Mouse (Mus musculus): Measurements from ENCODE around the gene Hmgcs1.

Gene Hmgcs1

DNA sequence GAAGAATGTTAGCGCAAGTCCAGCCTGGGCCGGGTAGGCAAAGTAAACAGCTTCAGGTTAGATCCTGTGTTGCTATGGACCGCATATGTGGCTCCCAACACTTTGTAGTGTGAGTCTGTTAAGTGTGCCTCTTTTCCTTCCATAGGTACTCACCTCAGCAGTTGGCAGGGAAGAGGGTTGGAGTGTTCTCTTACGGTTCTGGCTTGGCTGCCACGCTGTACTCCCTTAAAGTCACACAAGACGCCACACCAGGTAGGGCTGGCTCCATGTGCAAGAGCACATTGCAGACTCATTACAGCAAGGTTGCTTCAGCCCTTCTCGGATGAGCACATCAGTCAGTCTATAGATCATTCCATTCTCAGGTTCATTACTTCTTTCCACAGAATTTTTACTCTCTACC, 14.1 kb downstream of the Hmgcs1 start:
- in situ Hi-C loops (cut with MboI, MseI): loop anchor here in 1 of 2 experiments (25.0 kb wide), 1 partner anchor 217 kb away; the partner anchor contains the start of genes 3110070M22Rik and Tmem267

DNA sequence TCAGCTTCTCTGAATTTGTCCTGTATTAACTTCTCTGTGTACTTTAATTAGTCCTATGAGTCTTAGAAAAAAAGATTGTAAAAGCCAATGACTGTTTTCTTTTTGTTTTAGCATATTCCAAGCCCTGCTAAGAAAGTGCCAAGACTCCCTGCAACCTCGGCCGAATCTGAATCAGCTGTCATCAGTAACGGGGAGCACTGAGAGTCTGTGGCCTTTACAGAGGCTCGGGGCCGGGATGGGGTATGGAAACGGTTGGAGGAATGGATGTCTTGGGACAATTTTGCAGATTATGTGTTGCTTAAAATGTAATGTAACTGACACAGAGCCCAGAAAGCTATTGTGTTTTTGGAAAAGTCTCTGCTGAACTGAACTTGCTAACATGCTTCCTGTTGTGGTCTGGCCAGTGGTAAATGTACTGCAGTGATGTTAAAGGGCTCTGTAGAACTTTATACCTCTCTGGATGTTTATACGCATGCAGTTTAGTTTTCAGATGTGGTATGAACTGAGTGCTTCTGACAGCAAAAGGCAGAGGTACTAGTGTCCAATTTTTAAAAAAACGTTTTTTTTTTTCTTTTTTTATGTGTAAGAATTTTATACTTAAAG, 16.2 kb downstream of the Hmgcs1 start:
- in situ Hi-C loops (cut with MboI, MseI): loop anchor here (5.0 to 25.0 kb wide), 2 partner anchors 66 to 219 kb away; partner anchors contain the start of genes 3110070M22Rik (in 1 of the 2) and Tmem267 (in 1 of the 2)

DNA sequence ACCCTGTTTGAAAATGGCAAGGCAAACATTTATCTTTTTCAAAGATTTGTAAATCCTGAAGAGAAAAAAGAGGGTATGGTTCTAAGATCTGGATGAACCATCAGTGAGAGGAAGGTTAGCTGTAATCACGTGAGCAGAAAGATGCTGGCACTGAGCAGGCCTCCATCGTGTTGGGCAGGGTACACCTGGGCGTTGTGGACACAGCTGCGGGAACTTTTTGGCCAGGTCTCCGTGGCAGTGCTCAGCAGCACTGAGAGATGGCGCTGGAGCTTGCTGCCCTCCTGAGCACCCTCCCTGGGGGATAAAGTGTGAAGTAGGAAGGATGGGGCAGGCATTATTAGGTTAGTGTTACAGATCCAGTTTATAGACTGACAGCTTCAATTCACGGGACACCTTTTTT, 16.8 kb downstream of the Hmgcs1 start:
- in situ Hi-C loops (cut with MboI, MseI): loop anchor here (5.0 to 25.0 kb wide), 2 partner anchors 65 to 220 kb away; partner anchors contain the start of genes 3110070M22Rik (in 1 of the 2) and Tmem267 (in 1 of the 2)

DNA sequence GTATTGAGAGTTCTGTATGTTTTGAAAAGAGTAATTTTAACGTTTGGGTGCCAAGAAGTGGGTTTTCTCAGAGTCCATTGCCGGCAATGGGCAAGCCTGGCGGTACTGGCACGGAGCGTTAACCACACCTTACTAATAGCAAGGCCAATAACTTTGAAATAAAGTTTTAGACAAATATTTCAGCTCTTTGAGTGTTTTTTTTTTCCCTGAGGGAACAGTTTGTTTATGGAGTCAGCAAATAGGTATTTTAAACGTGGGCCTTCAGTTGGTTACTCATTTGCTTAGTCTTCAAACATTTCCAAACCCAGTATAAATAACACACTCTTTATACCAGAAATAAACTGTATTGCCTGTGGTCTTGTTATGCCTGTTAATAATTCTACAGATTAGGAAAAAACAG, 17.7 kb downstream of the Hmgcs1 start:
- in situ Hi-C loops (cut with MboI, MseI): loop anchor here (5.0 to 25.0 kb wide), 2 partner anchors 64 to 221 kb away; partner anchors contain the start of genes 3110070M22Rik (in 1 of the 2) and Tmem267 (in 1 of the 2)

DNA sequence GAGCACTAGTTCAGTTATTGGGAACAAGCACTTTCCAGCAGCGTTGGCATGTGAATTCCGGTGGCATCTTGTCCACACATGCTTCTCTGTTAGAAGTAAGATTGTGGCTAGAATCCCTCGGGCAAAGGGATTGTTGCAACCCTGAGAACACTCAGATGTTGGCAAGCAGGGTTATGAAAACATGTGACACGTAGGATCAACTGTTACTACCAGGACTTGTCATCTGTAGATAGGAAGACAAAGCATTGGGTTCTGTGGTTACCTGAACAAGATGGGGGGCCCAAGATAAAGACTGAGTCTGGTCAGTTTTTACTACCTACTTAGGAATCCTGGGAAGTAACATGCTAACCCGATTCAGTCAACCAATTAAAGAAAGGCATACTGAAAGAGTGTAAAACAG, 18.8 kb downstream of the Hmgcs1 start:
- in situ Hi-C loops (cut with MboI, MseI): loop anchor here (5.0 to 25.0 kb wide), 2 partner anchors 63 to 222 kb away; partner anchors contain the start of genes 3110070M22Rik (in 1 of the 2) and Tmem267 (in 1 of the 2)

DNA sequence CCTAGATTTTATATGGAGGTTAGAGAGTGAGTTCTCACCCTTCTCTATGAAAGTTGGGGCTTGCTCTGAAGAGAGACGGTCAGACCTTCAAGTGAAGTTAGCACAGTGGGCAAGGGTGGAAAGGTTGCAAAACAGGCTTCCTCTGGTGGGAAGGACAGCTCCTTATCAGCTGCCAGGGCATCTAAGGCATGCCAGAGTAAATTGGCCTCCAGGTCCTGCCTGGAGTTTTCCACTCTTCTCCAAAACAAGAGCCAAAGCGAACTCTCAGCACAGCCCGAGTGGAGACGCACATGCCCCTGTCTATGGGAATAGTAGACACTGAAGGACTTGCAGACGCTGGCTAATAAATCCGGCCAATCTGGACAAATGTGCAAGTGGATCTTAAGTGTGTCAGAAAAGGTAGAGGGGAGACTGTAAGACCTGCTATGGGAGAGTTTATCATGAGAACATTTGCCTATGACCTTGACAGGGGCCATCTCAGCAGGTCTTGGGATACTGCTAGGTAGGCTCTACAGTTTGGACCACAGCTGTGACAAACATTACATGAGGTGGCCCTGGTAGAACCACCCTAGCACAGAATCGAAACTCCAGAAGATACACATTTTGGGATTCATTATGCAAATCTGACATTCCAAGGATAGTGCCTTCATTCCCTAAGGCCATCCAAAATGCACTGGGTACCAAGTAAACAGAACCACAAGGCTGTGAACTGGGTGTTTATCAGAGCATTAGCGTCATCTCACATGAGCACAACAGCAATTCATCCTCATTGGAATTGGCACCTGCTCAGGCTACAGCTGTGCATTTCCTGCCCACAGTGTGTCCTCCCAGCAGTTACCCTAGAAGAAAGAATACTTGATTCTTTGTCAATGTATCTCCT, 19.4 kb downstream of the Hmgcs1 start:
- in situ Hi-C loops (cut with MboI, MseI): loop anchor here (5.0 to 25.0 kb wide), 3 partner anchors 32 to 222 kb away; partner anchors contain the start of genes 3110070M22Rik (in 1 of the 2) and Tmem267 (in 1 of the 2)

DNA sequence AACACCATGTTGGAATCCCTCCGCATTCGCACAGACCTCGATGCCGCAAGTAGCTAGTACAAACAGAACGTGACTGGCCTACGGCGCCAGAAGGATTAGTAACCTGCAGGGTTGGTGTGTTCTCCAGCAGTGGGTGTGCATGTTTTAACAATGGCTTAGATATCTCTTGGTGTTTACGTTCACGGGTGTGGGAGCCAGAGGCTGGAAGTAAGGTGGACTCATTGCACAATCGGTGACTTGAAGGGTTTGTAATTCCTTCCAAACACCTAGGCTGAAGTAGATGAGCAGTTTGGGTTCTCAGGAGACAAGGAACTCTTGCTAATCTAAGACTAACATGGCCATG, 20.1 kb downstream of the Hmgcs1 start:
- in situ Hi-C loops (cut with MboI, MseI): loop anchor here (5.0 to 25.0 kb wide), 2 partner anchors 33 to 223 kb away; partner anchors contain the start of genes 3110070M22Rik (in 1 of the 2) and Tmem267 (in 1 of the 2)

DNA sequence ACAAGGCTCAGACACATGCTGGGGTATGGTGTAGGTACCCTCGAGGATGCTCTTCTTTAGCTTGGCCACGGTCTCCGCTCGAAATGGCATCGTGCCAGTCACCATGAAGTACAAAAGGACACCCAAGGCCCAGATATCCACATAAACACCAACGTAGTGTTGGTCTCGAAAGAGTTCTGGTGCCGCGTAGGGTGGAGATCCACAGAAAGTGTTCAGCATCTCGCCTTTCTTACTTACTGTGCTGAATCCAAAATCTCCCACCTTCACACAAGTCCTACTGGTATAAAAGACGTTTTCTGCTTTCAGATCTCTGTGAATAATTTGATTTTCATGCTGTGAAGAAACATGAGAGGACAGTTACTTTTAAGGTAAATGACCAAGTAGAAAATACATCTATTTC, 22.3 kb downstream of the Hmgcs1 start:
- in situ Hi-C loops (cut with MboI, MseI): loop anchor here (5.0 to 25.0 kb wide), 2 partner anchors 35 to 225 kb away; partner anchors contain the start of genes 3110070M22Rik (in 1 of the 2) and Tmem267 (in 1 of the 2)

DNA sequence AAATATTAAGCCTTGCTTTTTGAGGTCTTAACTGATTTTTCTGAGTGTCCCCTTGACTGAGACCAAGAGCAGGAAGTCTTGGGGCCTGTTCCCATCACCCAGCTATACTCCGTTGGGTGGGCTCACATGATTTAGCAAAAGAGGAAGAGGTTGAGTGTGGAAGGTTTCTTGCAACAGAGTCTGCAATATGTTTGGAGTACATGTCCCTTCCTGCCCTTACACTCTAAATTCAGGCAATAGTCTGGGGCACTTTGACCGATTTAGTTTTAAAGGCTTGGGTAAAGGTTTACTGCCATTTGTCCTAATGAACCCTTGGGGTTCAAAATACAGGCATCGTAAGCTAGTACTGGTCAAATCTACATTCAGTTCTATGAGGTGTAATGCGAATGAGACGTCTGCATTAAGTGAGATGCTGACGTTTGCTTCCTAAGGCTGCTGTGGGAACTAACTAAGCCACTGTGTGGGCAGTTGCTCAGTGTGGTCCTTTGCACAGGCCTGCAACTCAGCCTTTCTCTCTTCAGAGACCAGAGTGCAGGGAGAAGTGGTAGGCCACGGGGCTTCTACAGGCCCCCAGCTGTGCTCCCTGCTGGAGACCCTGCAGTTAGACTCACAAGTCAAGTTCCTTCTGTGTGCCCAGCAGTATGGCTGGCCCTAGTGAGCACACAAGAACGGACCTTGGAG, 23.1 kb downstream of the Hmgcs1 start:
- in situ Hi-C loops (cut with MboI, MseI): loop anchor here (5.0 to 25.0 kb wide), 2 partner anchors 36 to 226 kb away; partner anchors contain the start of genes 3110070M22Rik (in 1 of the 2) and Tmem267 (in 1 of the 2)

DNA sequence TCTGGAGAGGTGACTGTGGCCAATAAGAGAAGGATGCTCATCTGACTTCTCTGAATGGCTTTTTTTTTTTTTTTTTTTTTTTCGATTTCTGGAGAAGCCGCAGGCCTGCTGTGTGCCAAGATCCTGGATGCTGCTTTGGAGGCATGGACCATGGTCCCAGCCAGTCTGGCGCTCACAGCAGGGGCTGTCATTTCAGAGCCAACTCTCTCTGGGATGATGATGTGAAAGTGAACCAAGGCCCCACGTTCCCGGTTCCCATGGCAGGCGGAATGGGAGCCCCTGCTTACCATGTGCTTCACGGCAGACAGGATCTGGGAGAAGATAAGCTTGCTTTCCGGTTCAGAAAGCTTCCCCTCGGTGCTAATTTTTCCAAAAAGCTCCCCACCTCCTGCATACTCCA, 23.6 kb downstream of the Hmgcs1 start:
- in situ Hi-C loops (cut with MboI, MseI): loop anchor here (5.0 to 25.0 kb wide), 2 partner anchors 37 to 227 kb away; partner anchors contain the start of genes 3110070M22Rik (in 1 of the 2) and Tmem267 (in 1 of the 2)

DNA sequence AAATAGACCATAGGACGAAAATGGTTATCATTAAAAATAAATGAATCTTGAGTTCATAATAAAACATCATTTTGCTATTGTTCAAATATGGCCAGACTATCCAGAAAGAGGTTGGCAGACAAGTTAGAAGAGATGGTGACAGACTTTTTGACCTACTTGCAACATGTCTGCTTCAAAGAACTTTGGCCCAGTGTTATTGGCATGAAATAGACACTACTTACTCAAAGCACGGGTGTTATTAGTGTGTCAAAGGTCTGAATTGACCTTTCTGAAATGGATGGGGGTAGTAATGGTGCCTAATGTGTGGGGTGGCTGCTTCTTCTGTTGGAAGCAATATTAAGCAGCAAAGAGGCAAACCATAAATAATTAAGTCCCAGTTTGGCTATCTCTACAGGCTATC, 25.9 kb downstream of the Hmgcs1 start:
- in situ Hi-C loops (cut with MboI, MseI): loop anchor here in 1 of 2 experiments (25.0 kb wide), 1 partner anchor 229 kb away; the partner anchor contains the start of genes 3110070M22Rik and Tmem267

DNA sequence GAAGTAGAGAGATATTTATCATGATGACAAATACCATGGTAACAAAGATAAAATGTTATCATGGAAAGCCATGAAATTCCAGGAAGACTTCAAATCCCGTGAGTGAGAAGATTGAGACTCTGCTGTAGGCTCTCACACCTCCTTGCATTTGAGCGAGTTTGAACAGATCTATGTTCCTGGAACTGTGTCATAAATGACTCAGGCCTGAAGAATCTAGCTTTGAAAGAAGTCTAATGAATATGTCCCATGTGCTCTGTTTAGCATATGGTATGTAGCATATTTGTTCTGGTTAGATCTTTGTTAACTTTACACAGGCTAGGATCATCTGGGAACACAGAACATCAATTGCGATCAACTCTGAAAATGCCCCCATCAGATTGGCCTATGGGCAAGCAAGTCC, 32.3 kb downstream of the Hmgcs1 start:
- in situ Hi-C loops (cut with MboI, MseI): loop anchor here in 1 of 2 experiments (25.0 kb wide), 1 partner anchor 235 kb away; the partner anchor contains the start of genes 3110070M22Rik and Tmem267

DNA sequence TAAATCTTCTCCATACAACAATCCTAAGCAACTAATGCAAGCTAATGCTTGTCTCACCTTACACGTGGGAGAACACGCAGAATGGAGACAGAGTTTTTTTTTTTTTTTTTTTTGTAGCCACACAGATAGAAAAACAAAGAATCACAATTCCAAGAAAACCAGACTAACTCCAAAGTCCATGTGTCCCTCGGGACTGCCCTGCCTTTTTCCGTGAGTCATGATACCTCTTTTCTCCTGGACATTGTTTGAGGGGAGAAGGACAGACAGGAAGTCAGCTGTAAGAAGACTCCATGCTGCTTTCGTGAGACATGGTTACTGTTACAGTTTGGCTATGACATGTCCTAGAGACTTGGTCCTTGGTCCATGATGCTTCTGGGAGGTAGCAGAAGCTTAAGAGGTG, 33.2 kb downstream of the Hmgcs1 start:
- in situ Hi-C loops (cut with MboI, MseI): loop anchor here in 1 of 2 experiments (25.0 kb wide), 1 partner anchor 236 kb away; the partner anchor contains the start of genes 3110070M22Rik and Tmem267

DNA sequence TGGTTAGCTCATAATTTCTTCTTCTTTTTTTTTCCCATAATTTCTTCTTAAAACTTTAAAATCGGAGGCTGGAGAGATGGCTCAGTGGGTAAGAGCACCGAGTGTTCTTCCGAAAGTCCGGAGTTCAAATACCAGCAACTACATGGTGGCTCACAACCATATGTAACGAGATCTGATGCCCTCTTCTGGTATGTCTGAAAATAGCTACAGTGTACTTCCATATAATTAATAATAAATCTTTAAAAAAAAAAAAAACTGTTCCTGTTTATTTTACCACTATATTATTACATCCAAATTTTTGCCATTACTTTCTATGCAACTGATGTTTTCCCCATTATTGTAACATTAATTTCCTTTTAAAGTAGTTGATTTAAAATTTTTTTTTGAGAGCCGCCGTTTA, 34.4 kb downstream of the Hmgcs1 start:
- in situ Hi-C loops (cut with MboI, MseI): loop anchor here in 1 of 2 experiments (25.0 kb wide), 1 partner anchor 237 kb away; the partner anchor contains the start of genes 3110070M22Rik and Tmem267

DNA sequence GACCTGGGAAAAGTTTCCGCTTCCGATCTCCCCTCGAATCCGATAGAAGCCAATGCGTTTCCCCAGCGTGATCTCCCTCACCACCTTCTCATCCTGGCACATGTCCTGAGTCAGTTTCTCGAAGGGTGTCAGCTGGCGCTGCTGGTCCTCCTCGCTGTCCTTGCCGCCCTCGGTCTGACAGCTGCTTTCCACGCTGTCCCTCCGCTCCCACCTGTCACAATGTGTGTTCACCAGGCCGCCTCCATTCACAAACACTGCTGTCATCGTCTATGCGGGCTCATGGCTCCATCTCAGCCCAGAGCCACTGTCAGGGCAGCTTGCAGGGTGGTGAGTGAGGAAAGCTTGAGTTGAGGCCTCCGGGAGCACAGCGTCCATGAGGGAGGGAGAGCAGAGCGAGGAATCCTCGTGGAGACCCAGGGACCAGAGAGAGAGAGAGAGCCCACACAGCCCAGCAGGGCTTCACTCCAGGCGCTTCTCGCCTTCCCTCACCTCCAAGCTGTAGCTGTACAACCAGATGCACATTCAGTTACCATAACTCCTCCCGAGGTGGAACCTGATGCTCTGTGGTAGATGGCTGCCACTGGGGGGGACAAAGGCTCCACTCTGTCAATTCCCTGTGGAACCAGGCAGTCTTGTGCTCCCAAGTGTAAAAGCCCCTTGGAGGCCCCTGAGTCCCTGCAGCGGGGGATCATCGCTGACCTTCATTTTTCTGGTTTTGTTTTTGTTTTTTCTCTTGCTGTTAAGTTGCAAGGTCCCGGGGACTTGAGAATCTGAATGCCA, 37.6 kb downstream of the Hmgcs1 start:
- in situ Hi-C loops (cut with MboI, MseI): loop anchor here in 1 of 2 experiments (25.0 kb wide), 1 partner anchor 240 kb away; the partner anchor contains the start of genes 3110070M22Rik and Tmem267

DNA sequence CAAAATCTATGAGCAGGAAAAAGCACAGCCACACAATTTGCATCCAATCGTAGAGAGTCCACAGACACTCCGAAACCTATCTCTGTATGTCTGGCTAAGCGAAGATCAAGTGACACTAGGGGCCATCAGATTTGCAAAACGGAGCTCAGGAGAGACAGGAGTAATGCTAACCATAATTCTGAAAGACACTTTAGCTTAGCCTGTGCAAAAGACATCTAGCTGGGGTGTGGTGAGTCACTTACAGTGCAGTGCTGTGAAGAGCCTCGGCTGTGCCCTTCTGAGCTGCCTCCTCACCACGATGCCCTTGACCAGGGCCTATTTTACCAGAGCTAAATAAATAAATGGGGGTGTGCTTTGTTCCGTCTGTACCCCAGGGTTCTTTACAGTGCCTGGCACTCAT, 39.2 kb downstream of the Hmgcs1 start:
- in situ Hi-C loops (cut with MboI, MseI): loop anchor here in 1 of 2 experiments (25.0 kb wide), 1 partner anchor 242 kb away; the partner anchor contains the start of genes 3110070M22Rik and Tmem267

DNA sequence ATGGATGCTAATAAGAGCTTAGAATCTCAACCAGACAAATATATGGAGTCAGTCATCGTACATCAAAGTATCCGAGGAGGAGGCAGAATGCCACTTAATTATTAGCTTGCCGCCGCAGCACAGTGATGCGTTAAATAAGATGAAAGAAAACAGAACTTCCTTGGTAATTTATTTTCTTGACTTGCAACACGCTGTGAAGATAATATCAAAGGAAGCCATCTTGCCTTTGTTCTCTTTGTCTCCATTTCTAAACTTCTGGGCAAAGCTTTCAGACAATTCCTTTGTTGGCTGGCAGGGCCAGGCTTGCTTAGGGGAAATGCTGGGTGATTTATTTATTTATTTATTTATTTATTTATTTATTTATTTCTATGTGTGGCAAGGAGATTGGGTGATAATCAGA, 41.3 kb downstream of the Hmgcs1 start:
- in situ Hi-C loops (cut with MboI, MseI): loop anchor here in 1 of 2 experiments (25.0 kb wide), 1 partner anchor 244 kb away; the partner anchor contains the start of genes 3110070M22Rik and Tmem267

DNA sequence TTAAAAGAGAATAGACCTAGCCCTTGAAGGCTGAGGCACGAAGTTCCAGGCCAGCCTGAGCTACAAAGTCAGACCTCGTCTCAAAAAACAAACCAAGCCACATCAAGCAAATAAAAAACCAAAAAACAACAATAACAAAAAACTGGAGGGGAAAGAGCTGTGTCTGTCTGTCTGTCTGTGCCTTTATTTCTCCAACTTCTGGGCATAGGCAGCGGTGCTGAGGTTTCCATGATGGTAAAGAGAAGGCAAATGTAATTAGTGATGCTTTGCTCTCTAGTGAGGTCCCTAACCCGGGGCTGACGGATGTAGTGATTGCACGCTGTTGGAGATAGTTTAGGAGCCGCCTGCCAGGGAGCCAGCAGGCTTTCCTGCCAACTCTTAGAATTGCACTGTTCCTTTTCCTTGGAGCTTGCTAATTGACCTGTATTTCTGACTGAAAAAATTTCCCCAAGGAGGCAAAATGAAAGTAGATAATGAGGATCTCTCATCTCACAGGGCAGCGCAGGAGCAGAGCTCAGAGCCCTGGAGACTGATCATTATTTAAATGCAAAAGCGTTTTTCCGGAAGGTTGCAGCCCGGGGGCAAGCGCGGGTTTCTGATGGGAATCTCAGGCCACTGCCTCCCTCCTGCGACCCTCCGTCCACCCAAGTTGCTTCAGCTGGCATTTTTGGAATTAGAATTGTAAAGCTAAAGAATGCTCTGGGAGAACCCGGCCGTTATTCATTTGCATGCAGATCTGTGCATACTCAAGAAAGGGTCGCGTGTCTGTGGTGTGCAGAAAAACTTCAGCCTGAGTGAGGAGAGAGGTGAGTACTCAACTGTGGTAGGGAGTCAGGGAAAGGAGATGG, 51.4 kb downstream of the Hmgcs1 start:
- in situ Hi-C loops (cut with MboI, MseI): loop anchor here (10.0 to 25.0 kb wide), 2 partner anchors 254 to 877 kb away; partner anchors contain the start of genes 3110070M22Rik (in 1 of the 2) and Tmem267 (in 1 of the 2)

All from T-helper 17 cell (primary cell).